Mouse (Mus musculus) megakaryocyte, embryonic 14.5 days (primary cell): Measurements from ENCODE around the gene Hoxd10.

Source experiments
- FLI1 ChIP-seq: IDR thresholded peaks from 2 replicates; pipeline ENCODE4 v1.6.1; 2012; ENCODE audit warnings: low read length, inconsistent platforms, mixed read lengths
- GATA1 ChIP-seq: IDR thresholded peaks from 3 replicates; pipeline ENCODE4 v1.6.1; 2012; ENCODE audit warnings: mixed read lengths, low read length, inconsistent platforms, borderline replicate concordance

DNA sequence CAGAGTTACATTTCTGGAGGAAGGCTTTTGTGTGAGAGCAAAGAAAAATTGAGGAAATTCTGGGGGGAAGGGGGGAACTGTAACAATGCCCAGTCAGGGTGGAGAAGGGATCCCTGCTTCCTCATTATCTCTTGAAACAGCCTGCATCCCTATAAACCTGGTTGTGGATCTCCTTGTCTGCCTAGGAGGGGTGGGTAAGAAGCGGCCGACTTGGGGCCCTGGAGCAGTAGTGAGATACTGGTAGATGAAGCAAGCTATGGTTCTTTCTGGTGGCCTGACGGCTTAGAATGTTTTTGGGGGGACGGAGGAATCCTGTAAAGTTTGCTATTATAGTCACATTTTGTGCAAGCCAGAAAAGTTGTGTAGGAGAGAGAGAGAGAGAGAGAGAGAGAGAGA, 1.7 kb downstream of the Hoxd10 start:
- TF ChIP-seq GATA1 = no peak
- no peak for TF ChIP-seq FLI1
